Mouse (Mus musculus): ENCODE measurements around the gene Crygc.

DNA sequence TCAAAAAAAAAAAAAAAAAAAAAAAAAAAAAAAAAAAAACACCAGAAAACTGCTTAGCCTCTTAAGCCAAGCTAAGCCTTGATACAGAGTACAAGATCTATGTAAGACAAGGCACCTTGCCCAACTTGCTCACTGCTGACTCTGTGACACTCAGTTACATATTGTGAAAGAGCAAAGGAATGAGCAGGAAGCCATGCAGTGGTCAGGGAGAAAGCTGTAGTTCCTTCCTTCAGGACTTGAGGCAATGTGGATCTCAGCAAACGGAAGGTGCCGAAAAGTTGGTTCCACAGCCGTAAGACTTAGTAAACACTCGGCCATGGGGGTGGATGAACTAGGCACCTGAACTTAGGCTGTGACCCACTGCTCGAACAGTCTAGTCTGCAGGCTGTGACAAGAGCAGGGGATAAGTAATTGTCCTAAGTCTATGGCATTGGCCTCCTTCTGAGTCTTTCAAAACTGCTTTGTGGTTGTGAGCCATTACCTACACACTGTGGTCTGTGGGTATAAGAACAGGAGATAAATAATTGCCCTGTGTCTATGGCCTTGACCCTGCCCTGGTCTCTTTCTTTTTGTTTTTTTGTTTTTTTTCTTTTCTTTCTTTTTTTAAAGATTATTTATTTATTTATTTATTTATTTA lies 40.2 kb upstream of the Crygc start:
- no peak for TF ChIP-seq CTCF (IDR thresholded peaks at IDR 0.05; ENCODE audit: low read depth)
- no peak for TF ChIP-seq EP300 (IDR thresholded peaks at IDR 0.05; ENCODE audit: low read depth)

Data from liver, postnatal 0 days (tissue).